Mouse (Mus musculus) ES-Bruce4 (cell line): ENCODE results near the gene Astn2. TPM values are rescaled to one million over a fixed set of nuclear protein-coding genes. Genes with fewer than 3 reads are reported as not detected.

Source experiments
- H3K27ac ChIP-seq: 2 replicates; pipeline ENCODE4 v1.5.1; 2012; ENCODE audit warnings: low read length, inconsistent platforms; ENCODE audit not compliant: insufficient read depth
- H3K27me3 ChIP-seq: 2 replicates; pipeline ENCODE4 v1.6.1; 2012; ENCODE audit warnings: mild to moderate bottlenecking, low read length, inconsistent platforms; ENCODE audit not compliant: control insufficient read depth, poor library complexity, insufficient read depth, severe bottlenecking
- H3K36me3 ChIP-seq: 2 replicates; pipeline ENCODE4 v1.6.1; 2012; ENCODE audit warnings: inconsistent platforms, mild to moderate bottlenecking, low read length, moderate library complexity; ENCODE audit not compliant: control insufficient read depth, poor library complexity, insufficient read depth, severe bottlenecking
- H3K4me1 ChIP-seq: one replicate; pipeline ENCODE4 v1.8.1; 2011; ENCODE audit warnings: low read length; ENCODE audit not compliant: control insufficient read depth, insufficient read depth
- H3K4me3 ChIP-seq: 2 replicates; pipeline ENCODE4 v1.5.1; 2011; ENCODE audit warnings: low read depth, mild to moderate bottlenecking, low read length
- H3K9ac ChIP-seq: 2 replicates; pipeline ENCODE4 v1.6.1; 2012; ENCODE audit warnings: low read depth, mild to moderate bottlenecking, inconsistent platforms; ENCODE audit not compliant: poor library complexity, severe bottlenecking
- H3K9me3 ChIP-seq: replicated peaks from 2 replicates; pipeline ENCODE4 v1.6.1; 2012; ENCODE audit warnings: mild to moderate bottlenecking, low read length, inconsistent platforms; ENCODE audit not compliant: control insufficient read depth, poor library complexity, insufficient read depth, severe bottlenecking
- CTCF ChIP-seq: IDR thresholded peaks from one replicate; pipeline ENCODE4 v1.8.1; 2011; ENCODE audit warnings: low read depth, low read length
- EP300 ChIP-seq: IDR thresholded peaks from 2 replicates; pipeline ENCODE4 v1.6.1; 2011; ENCODE audit warnings: low read depth, low read length; ENCODE audit not compliant: insufficient read depth
- POLR2A ChIP-seq: IDR thresholded peaks from one replicate; pipeline ENCODE4 v1.8.1; 2011; ENCODE audit warnings: low read length; ENCODE audit not compliant: insufficient read depth
- polyA plus RNA-seq: library from polyadenylated mRNA; stranded (reverse); fragments of >200 nt; gene quantifications from 2 replicates; pipeline ENCODE4 v1.2.4, GENCODE M21; 2011; ENCODE audit warnings: low read depth; ENCODE audit not compliant: missing spikeins, insufficient read depth, insufficient read length

The Astn2 gene
- polyA plus RNA-seq, 1 experiment: not detected

GRCm38 (mm10) chr4:66027866-66028265 lies 376.5 kb downstream of the Astn2 start:
- Histone ChIP-seq H3K4me3 (no peak overlapping the region), H3K27me3 (no peaks in the 10 kb centered on the region), H3K27ac (no peak overlapping the region), H3K4me1 (no peaks in the 10 kb centered on the region), H3K36me3 (no peaks in the 10 kb centered on the region), H3K9ac (no peak overlapping the region), H3K9me3 (no peaks in the 10 kb centered on the region)
- no peak for TF ChIP-seq CTCF
- no peak for TF ChIP-seq POLR2A
- TF ChIP-seq EP300: no peak

GRCm38 (mm10) chr4:66025393-66026062 lies 378.9 kb downstream of the Astn2 start:
- no peak overlapping the region for H3K4me3 ChIP-seq
- no peaks in the 10 kb centered on the region for H3K27me3 ChIP-seq
- H3K27ac ChIP-seq: no peak overlapping the region
- H3K36me3 ChIP-seq: no peaks in the 10 kb centered on the region
- H3K9ac ChIP-seq: no peak overlapping the region
- TF ChIP-seq EP300 (no peak), CTCF (no peak), POLR2A (no peak)
- H3K4me1 ChIP-seq: no peaks in the 10 kb centered on the region
- H3K9me3 ChIP-seq: no peaks in the 10 kb centered on the region

- H3K4me1 ChIP-seq: no peaks in the 10 kb centered on the region
- no peak overlapping the region for H3K27ac ChIP-seq
- H3K4me3 ChIP-seq: no peak overlapping the region
- H3K9me3 ChIP-seq: no peaks in the 10 kb centered on the region
- H3K36me3 ChIP-seq: no peaks in the 10 kb centered on the region
- TF ChIP-seq POLR2A (no peak), EP300 (no peak), CTCF (no peak)
- H3K27me3 ChIP-seq: no peaks in the 10 kb centered on the region
- no peak overlapping the region for H3K9ac ChIP-seq
These were observed 401.5 kb downstream of the Astn2 start for GRCm38 (mm10) chr4:66002936-66003335.

- no peak overlapping the region for H3K9ac ChIP-seq
- TF ChIP-seq EP300 (no peak), CTCF (no peak), POLR2A (no peak)
- H3K4me3 ChIP-seq: no peak overlapping the region
- H3K27ac ChIP-seq: no peak overlapping the region
- no peaks in the 10 kb centered on the region for H3K4me1 ChIP-seq
- no peaks in the 10 kb centered on the region for H3K36me3 ChIP-seq
- H3K27me3 ChIP-seq: no peaks in the 10 kb centered on the region
- no peaks in the 10 kb centered on the region for H3K9me3 ChIP-seq
These were observed 420.8 kb downstream of the Astn2 start for GRCm38 (mm10) chr4:65983643-65984042.

GRCm38 (mm10) chr4:65982882-65983281 lies 421.5 kb downstream of the Astn2 start:
- H3K27ac ChIP-seq: no peak overlapping the region
- no peak overlapping the region for H3K9ac ChIP-seq
- H3K27me3 ChIP-seq: no peaks in the 10 kb centered on the region
- no peaks in the 10 kb centered on the region for H3K4me1 ChIP-seq
- no peak overlapping the region for H3K4me3 ChIP-seq
- no peaks in the 10 kb centered on the region for H3K36me3 ChIP-seq
- H3K9me3 ChIP-seq: no peaks in the 10 kb centered on the region
- TF ChIP-seq EP300: no peak
- TF ChIP-seq POLR2A: no peak

- Histone ChIP-seq H3K4me3 (no peak overlapping the region), H3K27ac (no peak overlapping the region), H3K27me3 (no peaks in the 10 kb centered on the region; the same call in 1 of the 2 replicates), H3K9ac (no peak overlapping the region), H3K36me3 (no peaks in the 10 kb centered on the region), H3K9me3 (no peaks in the 10 kb centered on the region), H3K4me1 (no peaks in the 10 kb centered on the region)
- TF ChIP-seq POLR2A (no peak), EP300 (no peak)
These were observed 428.2 kb downstream of the Astn2 start for GRCm38 (mm10) chr4:65976251-65976650.
